Mouse (Mus musculus) E14TG2a.4 (cell line): Measurements from ENCODE around the gene Cdt1.

Source experiments
- CTCF ChIP-seq: conservative IDR thresholded peaks from 2 replicates; pipeline ENCODE4 v1.5.1; 2014; ENCODE audit warnings: low read length
- NANOG ChIP-seq: IDR thresholded peaks from 2 replicates; pipeline ENCODE4 v1.6.1; 2014; ENCODE audit warnings: borderline replicate concordance, low read length, mixed read lengths
- POU5F1 ChIP-seq: IDR thresholded peaks from 2 replicates; pipeline ENCODE4 v1.6.1; 2014; ENCODE audit warnings: low read length, borderline replicate concordance

DNA sequence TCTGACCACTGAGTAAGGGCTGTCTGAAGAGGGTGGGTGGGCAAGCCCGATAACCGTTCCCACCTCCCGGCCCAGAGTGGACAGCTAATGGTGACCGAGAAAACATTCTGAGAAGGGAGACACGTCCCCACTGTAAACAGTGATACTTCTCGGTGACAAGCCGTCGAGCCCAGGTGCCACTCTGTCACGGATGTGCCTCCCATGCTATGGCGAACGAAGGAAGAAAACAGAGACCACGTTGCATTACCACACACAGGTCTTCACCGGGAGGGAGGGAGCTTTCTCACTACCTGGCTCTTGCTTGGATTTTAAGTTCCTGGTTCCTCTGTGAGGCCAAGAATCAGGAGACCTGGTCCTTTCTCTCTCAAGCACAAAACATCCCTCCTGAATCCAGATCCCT lies 19.5 kb upstream of the Cdt1 start:
- TF ChIP-seq CTCF (no peak), POU5F1 (no peak), NANOG (no peak)
